Mouse (Mus musculus): ENCODE results near the gene Mon1a. TPM values are rescaled to one million over a fixed set of nuclear protein-coding genes. Genes with fewer than 3 reads are reported as not detected.
A peak's percentile ranks its signal among the peaks of the same experiment; 100 is the strongest.

Mon1a gene
- total RNA-seq, 1 experiment: 5.4 TPM

DNA sequence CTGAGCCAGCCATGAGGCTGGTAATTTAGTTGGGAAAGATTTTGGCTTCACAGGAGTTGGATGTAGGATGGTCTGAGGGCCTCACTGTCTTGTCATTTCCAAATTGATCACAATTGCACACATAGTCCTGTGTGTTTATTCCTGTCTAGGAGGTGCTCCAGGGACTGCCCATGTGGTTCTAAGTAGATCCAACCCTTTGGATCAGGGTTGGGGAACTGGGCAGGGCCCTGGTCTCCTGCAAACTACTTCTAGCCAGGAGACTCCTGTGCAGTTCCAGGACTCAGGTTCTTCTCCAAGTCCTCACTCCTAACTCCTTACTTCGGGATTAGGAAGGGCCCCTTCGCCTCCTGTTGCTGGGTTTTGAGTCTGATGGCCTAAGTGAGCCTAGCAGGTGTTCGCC, 47.4 kb downstream of the Mon1a start, which contains the start of gene Camkv:
Camkv (plus strand) TSS at position 301 of the 400 bp plus-strand sequence.
- Histone ChIP-seq H3K27ac (ENCODE audit: insufficient read depth, low read depth, low read length, poor library complexity, severe bottlenecking) (no peak within 1 kb of the TSS; the same call in 1 of the 2 replicates), H3K36me3 (ENCODE audit: control insufficient read depth, insufficient read depth, low read length, poor library complexity, severe bottlenecking) (no peaks in the 10 kb centered on the region), H3K4me3 (ENCODE audit: insufficient read depth in 1 of 2, low read depth in 1 of 2, low read length in 2 of 2, poor library complexity in 1 of 2, severe bottlenecking in 1 of 2) (peak within 1 kb of the TSS; percentile 76 to 82), H3K4me1 (ENCODE audit: control insufficient read depth in 2 of 2, insufficient read depth in 2 of 2, low read length in 2 of 2, poor library complexity in 1 of 2) (peaks cover 0 to 7% of the 10 kb centered on the region in 2 experiments; a peak in 3 of 4 replicates), H3K9ac (ENCODE audit: insufficient read depth, low read depth, low read length, poor library complexity, severe bottlenecking) (peak within 1 kb of the TSS; percentile 53), H3K9me3 (ENCODE audit: control insufficient read depth, insufficient read depth, low read depth, low read length) (no peaks in the 10 kb centered on the region)
- no peak for DNase-seq (ENCODE audit: low read depth, low spot score)
- in situ Hi-C loops (cut with MboI; ENCODE audit: low sequenced_read_pairs in 2 of 2, unreplicated experiment in 2 of 2): no loop called here
- no peak for TF ChIP-seq MAFK (IDR thresholded peaks at IDR 0.05; ENCODE audit: insufficient read depth, low read depth, low read length)
- no peak for TF ChIP-seq CHD2 (IDR thresholded peaks at IDR 0.05; ENCODE audit: low read depth, low read length)
- TF ChIP-seq HCFC1 (IDR thresholded peaks at IDR 0.05; ENCODE audit: borderline replicate concordance, insufficient read depth, low read length): no peak
- no peak for TF ChIP-seq ZC3H11A (IDR thresholded peaks at IDR 0.05; ENCODE audit: borderline replicate concordance, low read depth, low read length)
- no peak for TF ChIP-seq ZNF384 (IDR thresholded peaks at IDR 0.05; ENCODE audit: low read depth, low read length)

DNA sequence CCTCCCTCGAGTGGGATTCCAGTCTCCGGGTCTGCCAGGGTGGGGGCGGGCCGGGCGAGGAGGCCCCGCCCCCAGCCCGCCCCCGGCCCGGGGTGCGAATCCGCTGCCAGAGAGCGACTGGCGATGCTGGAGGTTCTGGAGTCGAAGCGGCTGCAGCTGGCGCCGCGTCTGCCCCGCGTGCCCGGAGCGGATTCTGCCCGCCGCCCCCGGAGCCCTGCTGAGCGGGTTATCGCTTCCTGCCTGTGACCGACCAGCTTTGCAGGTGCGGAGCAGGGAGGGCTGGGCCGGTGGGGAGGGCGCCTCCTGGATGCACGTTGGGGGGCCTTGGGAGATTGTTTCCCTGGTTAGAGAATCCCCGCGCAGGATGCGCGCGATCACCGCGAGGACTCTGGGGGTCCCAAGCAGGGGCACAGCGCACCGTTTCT, 47.9 kb downstream of the Mon1a start:
- H3K27ac ChIP-seq (ENCODE audit: insufficient read depth, low read depth, low read length, poor library complexity, severe bottlenecking): no peak overlapping the region; the same call in 1 of the 2 replicates
- in situ Hi-C loops (cut with MboI; ENCODE audit: low sequenced_read_pairs in 2 of 2, unreplicated experiment in 2 of 2): no loop called here
- TF ChIP-seq ZC3H11A (IDR thresholded peaks at IDR 0.05; ENCODE audit: borderline replicate concordance, low read depth, low read length) (no peak), ZNF384 (IDR thresholded peaks at IDR 0.05; ENCODE audit: low read depth, low read length) (no peak), HCFC1 (IDR thresholded peaks at IDR 0.05; ENCODE audit: borderline replicate concordance, insufficient read depth, low read length) (0 out of 2 replicates have a peak, but pooled peaks have one; percentile 49), MAFK (IDR thresholded peaks at IDR 0.05; ENCODE audit: insufficient read depth, low read depth, low read length) (no peak), CHD2 (IDR thresholded peaks at IDR 0.05; ENCODE audit: low read depth, low read length) (no peak)

DNA sequence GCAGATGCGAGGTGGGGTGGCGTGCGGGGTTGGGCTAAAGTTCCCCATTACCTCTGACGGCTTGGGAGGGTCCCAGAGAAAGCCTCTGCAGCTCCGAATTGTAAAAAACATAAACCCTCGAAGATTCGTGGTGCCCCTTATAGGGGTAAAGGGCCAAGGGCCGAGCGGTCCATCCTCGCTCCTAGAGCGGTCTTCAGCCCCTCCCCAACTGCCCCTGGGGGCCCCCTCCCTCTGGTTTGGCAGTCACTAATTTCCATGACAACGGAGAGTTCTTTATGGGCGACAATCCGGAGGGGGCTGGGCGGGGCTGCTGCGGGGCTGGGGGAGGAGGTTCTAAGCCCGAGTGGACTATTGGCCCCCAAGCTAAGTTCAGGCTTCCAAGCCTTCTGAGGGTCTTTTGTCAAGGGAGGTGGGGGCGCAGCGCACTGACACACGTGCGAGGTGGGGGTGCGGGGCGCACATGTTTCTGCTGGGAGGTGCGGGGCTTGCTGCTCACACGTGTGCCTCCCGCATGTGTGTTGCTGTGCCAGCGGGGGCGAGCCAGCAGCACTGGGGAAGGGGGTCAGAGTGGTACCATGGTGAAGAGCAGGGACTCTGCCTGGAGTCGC, 48.4 kb downstream of the Mon1a start:
- DNase-seq (ENCODE audit: low read depth, low spot score): no peak
- no peaks in the 10 kb centered on the region for H3K36me3 ChIP-seq (ENCODE audit: control insufficient read depth, insufficient read depth, low read length, poor library complexity, severe bottlenecking)
- no peak overlapping the region; the same call in 1 of the 2 replicates for H3K27ac ChIP-seq (ENCODE audit: insufficient read depth, low read depth, low read length, poor library complexity, severe bottlenecking)
- in situ Hi-C loops (cut with MboI; ENCODE audit: low sequenced_read_pairs in 2 of 2, unreplicated experiment in 2 of 2): no loop called here
- peaks cover 0 to 7% of the 10 kb centered on the region in 2 experiments; a peak in 3 of 4 replicates for H3K4me1 ChIP-seq (ENCODE audit: control insufficient read depth in 2 of 2, insufficient read depth in 2 of 2, low read length in 2 of 2, poor library complexity in 1 of 2)
- H3K9me3 ChIP-seq (ENCODE audit: control insufficient read depth, insufficient read depth, low read depth, low read length): no peaks in the 10 kb centered on the region
- H3K4me3 ChIP-seq (ENCODE audit: insufficient read depth in 1 of 2, low read depth in 1 of 2, low read length in 2 of 2, poor library complexity in 1 of 2, severe bottlenecking in 1 of 2): peak overlapping the region; percentile 76 to 82
- peak overlapping the region; percentile 53 for H3K9ac ChIP-seq (ENCODE audit: insufficient read depth, low read depth, low read length, poor library complexity, severe bottlenecking)
- no peak for TF ChIP-seq ZNF384 (IDR thresholded peaks at IDR 0.05; ENCODE audit: low read depth, low read length)
- TF ChIP-seq ZC3H11A (IDR thresholded peaks at IDR 0.05; ENCODE audit: borderline replicate concordance, low read depth, low read length): no peak
- TF ChIP-seq MAFK (IDR thresholded peaks at IDR 0.05; ENCODE audit: insufficient read depth, low read depth, low read length): no peak
- no peak for TF ChIP-seq CHD2 (IDR thresholded peaks at IDR 0.05; ENCODE audit: low read depth, low read length)
- TF ChIP-seq HCFC1 (IDR thresholded peaks at IDR 0.05; ENCODE audit: borderline replicate concordance, insufficient read depth, low read length): no peak

More for the DNA sequence above, 47.9 kb downstream of the Mon1a start:
- Histone ChIP-seq H3K36me3 (ENCODE audit: control insufficient read depth, insufficient read depth, low read length, poor library complexity, severe bottlenecking) (no peaks in the 10 kb centered on the region), H3K4me1 (ENCODE audit: control insufficient read depth in 2 of 2, insufficient read depth in 2 of 2, low read length in 2 of 2, poor library complexity in 1 of 2) (peaks cover 0 to 7% of the 10 kb centered on the region in 2 experiments; a peak in 3 of 4 replicates), H3K9me3 (ENCODE audit: control insufficient read depth, insufficient read depth, low read depth, low read length) (no peaks in the 10 kb centered on the region), H3K4me3 (ENCODE audit: insufficient read depth in 1 of 2, low read depth in 1 of 2, low read length in 2 of 2, poor library complexity in 1 of 2, severe bottlenecking in 1 of 2) (peak overlapping the region; percentile 76 to 82), H3K9ac (ENCODE audit: insufficient read depth, low read depth, low read length, poor library complexity, severe bottlenecking) (peak overlapping the region; percentile 53)
- peak; percentile 56 for DNase-seq (ENCODE audit: low read depth, low spot score)

DNA sequence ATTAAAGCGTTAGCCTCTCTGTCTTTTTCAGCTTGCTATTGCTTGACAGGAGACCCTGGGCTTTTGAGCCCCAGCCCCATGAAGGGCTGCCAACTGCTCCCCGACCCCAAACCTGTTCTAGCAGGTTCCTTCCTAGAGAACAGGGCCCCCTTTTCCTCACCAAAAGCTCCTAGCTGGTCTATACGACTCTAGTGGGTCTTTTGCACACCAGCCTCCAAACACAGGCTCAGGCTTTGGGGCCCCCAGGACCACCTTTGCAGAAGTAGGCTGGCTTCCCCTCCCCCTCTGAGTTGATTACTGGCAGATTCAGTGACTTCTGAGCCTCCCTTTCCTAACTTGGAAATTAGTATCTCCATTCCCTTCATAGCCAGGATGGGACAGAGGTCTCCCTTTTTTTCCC, 48.9 kb downstream of the Mon1a start:
- H3K27ac ChIP-seq (ENCODE audit: insufficient read depth, low read depth, low read length, poor library complexity, severe bottlenecking): no peak overlapping the region
- no peak for DNase-seq (ENCODE audit: low read depth, low spot score)

More for the DNA sequence above, 48.9 kb downstream of the Mon1a start:
- peaks cover 0 to 7% of the 10 kb centered on the region in 2 experiments; a peak in 3 of 4 replicates for H3K4me1 ChIP-seq (ENCODE audit: control insufficient read depth in 2 of 2, insufficient read depth in 2 of 2, low read length in 2 of 2, poor library complexity in 1 of 2)
- TF ChIP-seq ZC3H11A (IDR thresholded peaks at IDR 0.05; ENCODE audit: borderline replicate concordance, low read depth, low read length): no peak
- no peak for TF ChIP-seq ZNF384 (IDR thresholded peaks at IDR 0.05; ENCODE audit: low read depth, low read length)
- no peak for TF ChIP-seq HCFC1 (IDR thresholded peaks at IDR 0.05; ENCODE audit: borderline replicate concordance, insufficient read depth, low read length)
- TF ChIP-seq CHD2 (IDR thresholded peaks at IDR 0.05; ENCODE audit: low read depth, low read length): no peak
- TF ChIP-seq MAFK (IDR thresholded peaks at IDR 0.05; ENCODE audit: insufficient read depth, low read depth, low read length): no peak
- in situ Hi-C loops (cut with MboI; ENCODE audit: low sequenced_read_pairs in 2 of 2, unreplicated experiment in 2 of 2): no loop called here
- H3K9ac ChIP-seq (ENCODE audit: insufficient read depth, low read depth, low read length, poor library complexity, severe bottlenecking): no peak overlapping the region; the same call in 1 of the 2 replicates
- H3K36me3 ChIP-seq (ENCODE audit: control insufficient read depth, insufficient read depth, low read length, poor library complexity, severe bottlenecking): no peaks in the 10 kb centered on the region
- H3K4me3 ChIP-seq (ENCODE audit: insufficient read depth in 1 of 2, low read depth in 1 of 2, low read length in 2 of 2, poor library complexity in 1 of 2, severe bottlenecking in 1 of 2): peak overlapping the region; percentile 76 to 82; a peak in 3 of 4 replicates
- no peaks in the 10 kb centered on the region for H3K9me3 ChIP-seq (ENCODE audit: control insufficient read depth, insufficient read depth, low read depth, low read length)

All from ES-E14 (cell line).